Mouse (Mus musculus) ES-E14 (cell line): ENCODE results near the gene Mapk8ip3.

Experiments used
- CHD2 ChIP-seq: IDR thresholded peaks from 2 replicates; pipeline ENCODE4 v1.6.1; 2014; ENCODE audit warnings: mild to moderate bottlenecking, low read depth, low read length, inconsistent platforms
- HCFC1 ChIP-seq: IDR thresholded peaks from 2 replicates; pipeline ENCODE4 v1.6.1; 2012; ENCODE audit warnings: low read length, inconsistent platforms, borderline replicate concordance; ENCODE audit not compliant: insufficient read depth
- MAFK ChIP-seq: IDR thresholded peaks from 2 replicates; pipeline ENCODE4 v1.6.1; 2014; ENCODE audit warnings: mild to moderate bottlenecking, low read depth, low read length, inconsistent platforms; ENCODE audit not compliant: insufficient read depth

- TF ChIP-seq HCFC1: no peak
- TF ChIP-seq MAFK: no peak
- no peak for TF ChIP-seq CHD2
Observed at GRCm38 (mm10) chr17:24878117-24878397, 58.7 kb downstream of the Mapk8ip3 start.
